Mouse (Mus musculus) urinary bladder, postnatal 36 days (tissue): Measurements from ENCODE around the gene Mettl21c.
"Not testable (repeated sequence)": the region's sequence is repeated elsewhere in the genome, so short reads cannot be mapped to it uniquely, and the experiment has no call there.

Experiments used
- DNase-seq, 2 experiments: peaks; one replicate each; pipeline ENCODE4 v3.0.0; 2022; ENCODE audit warnings: low spot score in 2 of 2, mixed read lengths in 1 of 2

Gene Mettl21c

DNA sequence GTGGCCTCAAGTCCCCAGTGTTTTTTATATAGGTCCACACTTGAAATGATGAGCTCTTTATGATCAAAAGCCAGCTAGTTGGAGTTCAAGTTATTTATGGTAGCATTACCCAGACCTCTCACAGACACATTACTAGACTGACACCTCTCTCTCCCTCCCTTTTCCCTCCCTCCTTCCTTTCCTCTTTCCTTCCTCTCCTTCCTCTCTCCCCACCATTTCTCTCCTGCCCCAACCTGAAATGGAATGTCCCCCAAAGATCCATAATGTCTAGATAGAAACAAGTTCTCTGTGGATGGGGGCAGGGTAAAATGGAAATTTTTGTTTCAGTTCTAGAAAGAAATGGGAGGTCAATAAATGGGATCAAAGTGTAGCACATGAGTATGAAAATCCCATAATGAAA, at the start of gene Mettl21c:
Gene Mettl21c (minus strand): TSS at position 101 of the 400 bp plus-strand sequence.
- no peak for DNase-seq

DNA sequence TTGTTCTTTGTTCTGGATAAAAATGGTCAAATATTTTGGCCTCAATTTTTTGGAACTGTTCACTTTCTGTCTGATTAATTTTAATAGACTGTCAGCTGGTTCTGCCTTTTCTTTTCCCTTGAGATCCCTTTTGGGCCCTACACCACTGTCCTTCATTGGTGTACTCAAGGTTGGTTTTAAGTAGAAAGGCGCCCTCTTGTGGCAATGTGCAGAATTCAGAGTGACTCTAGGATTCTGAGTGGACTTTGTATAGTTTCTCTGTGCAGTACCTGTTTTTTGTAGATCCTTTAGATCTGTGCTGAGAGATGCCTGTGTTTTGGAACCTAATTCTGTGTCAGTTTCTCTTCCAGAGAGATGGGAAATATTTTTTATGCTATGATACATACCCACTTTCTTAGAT, 44.8 kb upstream of the Mettl21c start:
- peak; percentile 39 to 46 for DNase-seq

DNA sequence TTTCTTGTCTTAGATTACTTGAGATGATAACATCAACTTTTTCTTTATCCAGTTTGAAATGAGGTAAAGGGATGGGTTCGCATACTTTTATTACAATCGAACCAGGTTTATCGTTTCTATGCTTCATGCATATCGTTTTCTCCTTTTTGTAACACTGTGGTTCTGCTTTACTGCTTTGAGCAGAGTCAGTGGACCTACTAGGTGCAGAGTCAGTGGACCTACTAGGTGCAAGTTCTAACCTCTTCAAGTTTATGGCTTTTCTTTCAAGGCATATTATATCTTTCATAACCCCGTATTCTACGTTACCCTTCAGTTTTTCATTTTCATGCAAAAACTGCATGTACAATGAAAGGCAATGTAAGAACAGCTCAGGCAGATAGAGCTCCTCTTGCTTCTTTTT, 43.6 kb upstream of the Mettl21c start:
- no peak for DNase-seq

DNA sequence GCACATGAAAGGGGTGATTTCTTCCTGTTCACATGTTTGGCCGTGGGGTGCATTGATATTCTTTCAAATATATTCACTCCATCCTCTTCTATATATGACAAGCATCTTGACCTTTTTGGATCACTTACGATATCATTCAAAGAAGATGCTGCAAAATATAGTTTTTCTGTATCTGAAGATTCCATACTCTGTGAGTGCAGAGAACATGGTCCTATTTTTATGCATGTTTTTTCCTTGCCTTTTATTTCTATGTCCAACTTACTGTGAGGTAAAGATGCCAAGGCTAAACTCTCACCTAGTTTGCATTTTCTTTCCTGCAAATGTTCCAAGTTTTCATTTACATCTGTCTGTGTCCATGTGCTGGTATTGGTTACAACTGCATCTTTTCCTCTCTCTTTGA, 42.0 kb upstream of the Mettl21c start, which contains the start of gene Gm8251:
Gene Gm8251 (minus strand): TSS at position 101 of the 400 bp plus-strand sequence.
- no peak for DNase-seq

DNA sequence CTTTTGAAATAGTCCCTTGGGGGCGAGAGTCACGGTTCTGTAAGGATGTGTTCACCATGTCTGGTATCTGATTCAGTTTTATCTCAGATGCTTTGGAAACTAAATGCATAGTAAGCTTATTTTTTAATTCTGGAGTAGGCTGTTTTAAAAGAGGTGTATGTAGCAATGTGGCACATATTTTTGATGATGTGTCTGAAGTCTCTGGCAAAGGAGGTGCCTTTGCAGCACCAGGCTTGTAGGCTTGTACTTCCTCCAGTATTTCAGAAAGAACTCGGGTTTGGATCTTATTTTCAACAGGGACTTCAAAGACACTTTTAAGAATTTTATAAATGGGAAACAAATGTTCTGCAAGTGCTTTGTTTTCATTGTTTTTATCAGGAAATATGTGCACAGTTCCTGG, 38.0 kb upstream of the Mettl21c start:
- DNase-seq: no peak

DNA sequence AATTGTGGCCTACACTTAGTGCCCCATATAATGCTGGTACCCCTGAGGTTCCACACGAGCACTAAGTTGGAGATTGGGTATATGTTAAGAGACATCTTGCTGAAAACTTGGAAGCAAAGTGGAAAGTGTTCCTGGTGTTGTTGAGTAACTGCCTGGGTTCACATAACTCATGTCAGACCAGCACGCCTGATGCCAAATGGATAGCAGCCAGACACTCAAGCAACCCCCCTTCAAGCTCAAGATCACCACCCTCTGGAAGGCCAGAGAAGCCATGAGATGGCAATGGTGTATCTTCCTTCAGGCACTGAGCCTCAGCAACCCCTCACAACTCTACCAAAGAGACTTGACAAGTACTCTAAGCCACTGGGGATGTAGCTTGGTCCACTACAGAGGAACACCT, 26.7 kb upstream of the Mettl21c start:
- DNase-seq: peak in 1 of 2 experiments; percentile 24

DNA sequence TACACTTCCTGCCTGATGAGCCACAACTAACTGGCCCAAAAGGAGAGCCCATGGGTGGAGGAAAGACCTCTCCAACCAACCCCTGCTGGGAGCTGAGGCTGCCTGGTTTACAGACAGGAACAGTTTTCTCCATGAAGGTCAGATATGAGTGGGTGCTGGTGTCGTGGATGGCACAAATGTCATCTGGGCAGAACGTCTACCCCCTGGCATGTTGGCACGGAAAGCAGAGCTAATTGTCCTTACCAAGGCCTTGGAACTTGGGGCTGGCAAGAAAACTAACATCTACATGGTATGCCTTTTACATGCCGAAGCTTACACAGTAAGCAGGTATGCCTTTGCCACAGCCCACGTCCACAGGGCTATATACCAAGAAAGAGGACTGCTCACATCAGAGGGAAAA, 25.9 kb upstream of the Mettl21c start:
- not testable (repeated sequence) for DNase-seq

DNA sequence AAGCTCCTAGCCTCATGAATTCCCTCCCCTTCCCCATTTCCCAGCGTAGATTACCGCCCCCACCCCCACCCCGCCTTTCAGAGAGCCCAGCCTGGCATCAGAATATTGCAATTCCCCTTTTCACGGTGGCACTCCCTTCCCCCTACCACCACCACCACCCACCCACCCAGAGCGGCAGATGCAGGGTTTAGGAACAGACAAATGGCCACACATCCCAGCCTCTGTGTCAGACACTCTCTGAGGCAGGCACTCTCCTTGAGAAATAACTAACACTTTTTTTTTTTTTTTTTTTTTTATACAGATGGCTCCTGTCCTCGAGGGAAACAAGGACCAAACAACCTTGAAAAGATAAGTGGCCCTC, 22.7 kb upstream of the Mettl21c start:
- no peak for DNase-seq

DNA sequence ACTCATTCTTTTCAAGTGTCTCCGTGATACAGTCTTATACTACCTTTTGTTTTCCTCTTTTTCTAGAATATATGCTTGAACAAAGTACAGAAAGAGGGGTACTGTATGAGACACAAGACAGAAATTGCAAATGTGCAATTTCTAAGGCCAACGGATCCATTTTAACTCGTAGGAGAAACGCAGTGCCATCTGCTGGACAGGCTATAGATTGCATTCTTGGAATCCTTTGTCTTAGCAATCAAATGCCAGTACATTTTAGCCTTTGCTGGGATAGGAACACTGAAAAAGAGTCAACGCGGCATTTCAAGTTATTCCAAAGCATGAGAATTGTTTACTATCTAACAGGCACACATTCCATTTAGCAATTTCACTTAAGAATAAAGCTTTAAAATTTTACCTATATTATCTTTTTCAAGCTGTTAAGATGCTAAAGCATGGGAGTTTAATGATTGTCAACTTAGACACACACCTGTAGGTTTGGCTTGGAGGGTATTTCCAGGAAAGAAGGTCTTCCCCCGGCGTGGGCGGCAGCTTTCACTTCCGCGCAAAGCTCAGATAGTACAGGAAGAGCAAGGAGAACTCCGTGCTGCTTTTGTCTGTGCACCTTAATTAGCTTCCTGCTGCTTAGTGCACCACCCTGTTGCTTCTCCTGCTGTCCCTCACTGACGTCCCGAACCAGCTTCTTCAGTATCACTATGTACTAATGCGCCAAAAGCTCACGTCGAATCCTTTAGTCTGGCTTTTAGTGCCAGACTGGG, 22.1 kb upstream of the Mettl21c start:
- DNase-seq: peak; percentile 14 to 41

DNA sequence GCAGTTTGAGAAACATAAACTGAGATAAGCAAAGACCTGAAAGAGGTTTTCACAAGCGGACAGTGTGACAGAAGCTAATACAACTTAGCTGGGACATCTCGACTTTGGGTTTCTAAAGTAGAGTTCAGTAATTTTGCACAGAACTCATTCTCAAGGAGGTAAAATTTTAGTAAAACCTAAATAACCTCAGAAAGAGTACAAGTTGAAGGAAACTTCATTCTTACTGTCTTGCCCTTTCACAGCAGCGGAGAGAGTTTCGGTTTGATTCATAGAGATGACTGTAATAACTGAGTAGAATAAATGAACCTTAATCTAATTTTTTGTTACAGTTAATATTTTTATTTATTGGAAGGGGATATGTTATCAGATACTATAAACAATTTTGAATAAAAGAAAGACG, 13.1 kb upstream of the Mettl21c start:
- no peak for DNase-seq

DNA sequence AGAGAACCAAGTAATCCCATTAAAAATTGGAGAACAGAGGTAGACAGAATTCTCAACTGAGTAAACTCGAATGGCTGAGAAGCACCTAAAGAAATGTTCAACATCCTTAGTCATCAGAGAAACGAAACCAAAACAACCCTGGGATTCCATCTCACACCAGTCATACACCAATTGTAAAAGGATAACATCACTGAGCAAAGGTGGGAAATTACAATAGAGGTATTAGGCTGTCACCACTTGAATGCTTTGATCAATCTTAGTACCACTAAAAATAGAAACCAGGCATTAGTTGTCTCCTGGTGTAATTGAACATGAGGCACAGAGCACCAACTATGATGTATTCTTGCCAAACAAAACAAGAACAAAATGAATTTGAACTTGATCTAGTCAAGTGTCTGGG, 12.4 kb upstream of the Mettl21c start:
- DNase-seq: no peak

DNA sequence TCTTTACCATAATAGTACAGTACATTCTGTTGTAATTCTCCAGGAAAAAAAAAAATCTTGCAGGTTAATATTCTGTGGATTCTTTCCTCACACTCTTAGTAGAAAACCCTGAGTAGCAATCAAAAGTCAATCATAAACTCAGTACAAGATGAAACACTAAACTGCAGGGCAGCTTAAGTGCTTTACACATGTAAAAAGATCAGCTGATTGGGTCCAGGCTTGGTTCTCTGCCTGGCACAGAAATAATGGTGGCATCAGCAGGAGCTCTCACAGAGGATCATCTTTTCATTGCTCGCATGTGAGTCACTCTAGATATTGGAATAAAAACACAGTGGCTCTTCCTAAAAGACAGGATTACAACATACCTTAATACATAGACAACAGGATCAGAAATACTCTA, 7.8 kb upstream of the Mettl21c start:
- no peak for DNase-seq

DNA sequence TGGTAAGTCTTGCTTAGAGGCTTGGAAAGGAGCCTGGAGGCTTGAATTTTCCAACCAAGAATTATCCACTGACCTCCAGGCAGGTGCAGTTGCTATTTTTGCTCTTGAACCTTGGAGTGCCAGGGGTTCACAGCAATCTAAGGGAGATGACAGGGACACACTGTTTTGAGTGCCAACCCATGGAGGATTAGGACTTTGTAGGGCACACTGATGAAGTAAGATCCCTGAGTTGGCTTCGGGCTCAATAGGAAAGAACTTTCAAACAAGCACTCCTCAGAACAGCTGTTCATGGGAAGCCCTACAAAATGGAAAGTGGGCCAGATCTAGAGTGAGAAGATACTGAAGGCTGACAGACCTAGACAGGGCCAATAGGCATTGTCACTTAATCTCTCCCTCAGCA, 2.8 kb upstream of the Mettl21c start:
- DNase-seq: no peak

DNA sequence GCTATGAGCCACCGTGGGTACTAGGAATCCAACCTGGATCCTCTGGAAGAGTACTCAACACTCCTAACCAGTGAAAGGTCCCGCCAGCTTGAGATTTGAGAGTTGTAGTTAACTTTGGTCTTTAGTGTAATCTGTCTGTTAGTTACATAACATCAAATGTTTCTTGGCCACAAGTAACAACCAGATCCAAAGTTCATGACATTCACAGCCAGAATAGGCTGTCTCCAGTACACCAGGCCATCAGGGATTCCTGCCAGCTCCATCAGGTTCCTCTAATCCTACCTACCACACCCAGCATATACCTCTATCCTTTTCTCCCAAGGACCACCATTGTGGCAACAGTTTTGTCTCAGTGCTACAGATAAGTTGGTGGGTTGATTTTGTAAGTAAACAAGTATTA, 4.3 kb downstream of the Mettl21c start:
- no peak for DNase-seq

DNA sequence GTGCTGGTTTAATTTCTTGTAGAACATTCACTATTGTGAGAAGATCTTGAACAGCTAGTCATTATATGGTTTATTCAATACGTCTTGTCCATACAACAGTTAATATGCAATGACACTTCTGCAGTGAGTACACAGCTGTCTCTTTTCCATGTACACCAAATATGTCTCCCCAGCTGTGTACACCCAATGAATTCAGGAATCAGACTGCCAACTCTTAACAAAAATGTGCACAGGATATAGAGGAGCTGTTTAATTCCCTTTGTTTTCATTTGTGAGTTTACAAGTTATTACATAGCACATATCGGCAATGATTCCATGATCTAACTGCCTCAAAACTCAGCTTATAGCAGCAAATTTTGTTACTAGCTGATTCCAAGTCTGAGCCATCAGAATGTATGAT, 15.3 kb downstream of the Mettl21c start:
- no peak for DNase-seq

DNA sequence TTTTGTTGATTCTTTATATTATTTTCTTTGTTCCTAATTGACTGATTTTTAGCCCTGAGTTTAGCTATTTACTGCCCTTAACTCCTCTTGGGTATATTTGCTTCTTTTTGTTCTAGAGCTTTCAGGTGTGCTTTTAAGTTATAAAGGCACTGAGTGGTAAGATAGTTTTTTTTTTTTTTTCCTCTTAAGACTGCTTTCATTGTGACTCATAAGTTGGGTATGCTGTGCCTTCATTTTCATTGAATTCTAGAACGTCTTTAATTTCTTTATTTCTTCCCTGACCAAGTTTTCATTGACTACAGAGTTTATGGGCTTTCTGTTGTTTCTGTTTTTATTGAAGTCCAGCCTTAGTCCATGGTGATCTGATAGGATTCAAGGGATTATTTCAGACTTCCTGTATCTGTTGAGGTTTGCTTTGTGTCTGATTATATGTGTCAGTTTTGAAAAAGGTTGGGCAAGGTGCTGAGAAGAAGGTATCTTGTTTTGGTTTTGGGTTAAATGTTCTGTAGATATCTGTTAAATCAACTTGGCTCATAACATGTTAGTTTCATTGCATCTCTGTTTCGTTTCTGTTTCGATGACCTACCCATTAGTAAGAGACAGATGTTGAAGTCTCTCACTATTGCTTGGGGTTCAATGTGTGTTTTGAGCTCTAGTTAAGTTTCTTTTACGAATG, 22.8 kb downstream of the Mettl21c start:
- no peak for DNase-seq

DNA sequence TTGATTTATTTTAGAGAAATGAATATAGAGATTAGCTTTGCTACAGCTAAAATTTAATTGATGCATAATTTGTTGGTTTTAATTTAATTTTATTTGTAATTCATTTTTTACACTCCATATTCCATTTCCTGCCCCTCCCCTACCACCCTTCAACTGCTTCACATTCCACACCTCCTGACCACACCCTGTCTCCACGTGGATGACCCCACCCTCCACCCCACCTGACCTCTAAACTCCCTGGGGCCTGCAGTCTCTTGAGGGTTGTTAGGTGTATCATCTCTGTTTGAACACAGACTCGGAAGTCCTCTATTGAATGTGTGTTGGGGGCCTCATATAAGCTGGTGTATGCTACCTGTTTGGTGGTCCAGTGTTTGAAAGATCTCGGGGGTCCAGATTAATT, 48.7 kb downstream of the Mettl21c start:
- DNase-seq: no peak

DNA sequence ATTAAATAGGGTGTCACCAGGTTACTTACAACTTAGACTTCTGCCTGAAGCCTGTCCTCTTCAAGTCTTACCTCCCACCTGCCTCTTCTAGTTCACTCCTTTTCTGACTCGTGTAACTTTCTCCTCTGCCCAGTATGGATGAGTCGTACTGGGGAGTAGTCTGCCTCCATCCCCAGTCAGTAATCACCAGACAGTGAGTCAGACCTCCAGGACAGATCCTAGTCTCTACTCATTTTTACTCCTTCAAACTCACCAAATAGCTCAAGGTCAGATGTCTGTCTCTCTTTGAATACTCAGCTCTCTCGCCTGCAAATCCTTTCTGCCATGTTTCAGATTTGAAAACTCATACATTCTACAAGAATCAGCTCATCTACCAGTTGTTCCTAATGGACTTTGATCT, 50.5 kb downstream of the Mettl21c start:
- DNase-seq: no peak

DNA sequence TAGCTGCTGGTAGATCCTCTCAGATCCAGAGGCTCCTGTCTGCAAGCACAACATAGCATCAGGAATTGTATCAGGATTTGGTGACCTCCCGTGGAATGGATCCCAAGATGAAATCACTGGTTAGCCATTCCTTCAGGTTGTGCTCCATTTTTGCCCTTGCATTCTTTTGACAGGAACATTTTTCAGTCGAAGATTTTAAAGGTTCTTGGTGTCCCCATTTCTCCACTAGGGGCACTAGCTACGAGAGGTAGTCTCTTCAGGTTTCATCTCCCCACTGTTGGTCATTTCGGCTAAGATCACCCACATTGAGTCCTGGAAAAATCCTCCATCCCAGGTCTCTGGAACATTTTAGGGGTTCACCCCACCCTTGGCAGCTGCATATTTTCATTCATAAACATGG, 53.1 kb downstream of the Mettl21c start:
- no peak for DNase-seq

DNA sequence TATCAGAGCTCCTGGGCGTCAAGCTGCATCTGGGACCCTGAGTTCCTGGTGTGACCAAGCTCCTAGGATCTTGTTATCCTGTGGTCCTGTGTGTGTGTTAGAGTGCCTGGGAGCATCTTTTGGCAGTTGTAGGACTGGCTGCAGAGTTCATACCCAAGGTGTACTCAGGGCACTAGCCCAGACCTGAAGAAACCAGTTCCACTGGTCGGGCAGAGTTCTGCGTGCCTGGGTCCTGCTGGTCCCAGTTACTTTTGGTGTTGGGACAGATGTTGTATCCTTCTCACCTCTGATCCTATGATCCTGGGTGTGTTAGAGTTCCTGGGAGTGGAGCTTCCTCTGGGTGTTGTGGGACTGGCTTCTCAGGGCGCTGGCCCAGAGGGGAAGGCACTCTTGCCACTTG, 55.5 kb downstream of the Mettl21c start:
- peak; percentile 48 to 64 for DNase-seq
